In genomic region chr1:84933472-84934150, GRCm38 (mm10) we compare ENCODE assay signal across 8 mouse cellular contexts. TPM values are rescaled to one million over a fixed set of nuclear protein-coding genes. Genes with fewer than 3 reads are reported as not detected.
DNase-seq lines count a peak whose midpoint lies in the region; ATAC-seq lines count a peak whose summit lies in the region.

No protein-coding gene starts in this region.

- peak overlapping the region; percentile 62 for H3K4me3 ChIP-seq in hindbrain, embryonic 15.5 days

- DNase-seq in adipocyte (ENCODE audit: low spot score): peak; percentile 10
- peak; percentile 95 to 96 for DNase-seq in cerebellum, postnatal 10 days
- DNase-seq in frontal cortex, postnatal 36 days (ENCODE audit: low spot score in 2 of 2): peak; percentile 85 to 88
- DNase-seq in left cerebral cortex, adult 11 months (ENCODE audit: low spot score): peak; percentile 69
- peak; percentile 55 for DNase-seq in lung, postnatal 25 days (ENCODE audit: low spot score)
- DNase-seq in retina, postnatal 7 days (ENCODE audit: low read depth, low spot score): peak; percentile 46

- peak; percentile 10; the same call in 1 of the 2 replicates for ATAC-seq in hindbrain, embryonic 15.5 days (ENCODE audit: low FRiP score, low read depth)
- ATAC-seq in erythroblast, adult 5-6 weeks (replicated peaks; ENCODE audit: low FRiP score, poor library complexity, severe bottlenecking): no peak

- 10% methylated on average over 22 of the region's 22 CpGs for WGBS in hindbrain, embryonic 15.5 days

- peak overlapping the region; percentile 64 for H3K4me2 ChIP-seq in hindbrain, embryonic 15.5 days

- H3K9me3 ChIP-seq in hindbrain, embryonic 15.5 days: no peaks in the 10 kb centered on the region

- peaks cover 5% of the 10 kb centered on the region; the same call in 1 of the 2 replicates for H3K36me3 ChIP-seq in hindbrain, embryonic 15.5 days

- H3K4me1 ChIP-seq in hindbrain, embryonic 15.5 days (replicated peaks): peaks cover 18% of the 10 kb centered on the region

- H3K9ac ChIP-seq in hindbrain, embryonic 15.5 days: peak overlapping the region; percentile 80; the same call in 1 of the 2 replicates

- H3K27ac ChIP-seq in hindbrain, embryonic 15.5 days (replicated peaks): peak overlapping the region; percentile 93

- no peaks in the 10 kb centered on the region for H3K27me3 ChIP-seq in hindbrain, embryonic 15.5 days

RNA-seq across cellular contexts. Expression of gene Slc16a14, which starts 1.3 kb away (rescaled TPM):
- 13.1 and 19.0 TPM in 2 replicates for polyA plus RNA-seq in hindbrain, embryonic 15.5 days (2015; fragmentation: Nextera tagmentation; extraction: Ambion mirVana)
- not detected in 2 replicates for total RNA-seq in erythroblast, adult 5-6 weeks (2015; ENCODE audit: low replicate concordance)
- not detected in 2 replicates for total RNA-seq in erythroblast, adult 5-6 weeks (2017; ENCODE audit: low replicate concordance)

Comparison
In these comparisons a context has a peak if more than half of its experiments do, and no peak if none do; other contexts are left out.
1. DNase-seq: peak in every context shown above with its lines; median percentile 96 in cerebellum, postnatal 10 days; 86 in frontal cortex, postnatal 36 days; 69 in left cerebral cortex, adult 11 months; 55 in lung, postnatal 25 days; 46 in retina, postnatal 7 days; 10 in adipocyte.